Mouse (Mus musculus) heart, adult 2 months (tissue): ENCODE results near the gene Rlim. TPM values are rescaled to one million over a fixed set of nuclear protein-coding genes. Genes with fewer than 3 reads are reported as not detected.

Experiments
- DNase-seq, 2 experiments: peaks; one replicate each; pipeline ENCODE4 v3.0.0; 2021
- H3K27ac ChIP-seq: fragments of 200-600 bp; 2 replicates; pipeline ENCODE4 v1.8.1; 2022
- H3K27me3 ChIP-seq: fragments of 200-500 bp; 2 replicates; pipeline ENCODE4 v1.6.1; 2012; ENCODE audit warnings: mild to moderate bottlenecking, low read length, inconsistent platforms, mixed read lengths; ENCODE audit not compliant: control insufficient read depth, insufficient read depth
- H3K36me3 ChIP-seq: fragments of 200-500 bp; 2 replicates; pipeline ENCODE4 v1.6.1; 2012; ENCODE audit warnings: low read length, inconsistent platforms; ENCODE audit not compliant: control insufficient read depth, insufficient read depth
- H3K4me1 ChIP-seq: fragments of 200-500 bp; 2 replicates; pipeline ENCODE4 v1.6.1; 2011; ENCODE audit warnings: low read length; ENCODE audit not compliant: control insufficient read depth, insufficient read depth
- H3K4me3 ChIP-seq: fragments of 200-600 bp; 2 replicates; pipeline ENCODE4 v1.8.1; 2022
- H3K79me2 ChIP-seq: fragments of 200-500 bp; replicated peaks from 2 replicates; pipeline ENCODE4 v1.6.1; 2012; ENCODE audit warnings: mild to moderate bottlenecking, inconsistent platforms, low read length, moderate library complexity, mixed read lengths; ENCODE audit not compliant: control insufficient read depth, insufficient read depth
- H3K9ac ChIP-seq: fragments of 200-500 bp; 2 replicates; pipeline ENCODE4 v1.6.1; 2012; ENCODE audit warnings: low read depth, mild to moderate bottlenecking, control low read depth, inconsistent platforms, low read length, mixed read lengths
- CTCF ChIP-seq: fragments of 200-600 bp; IDR thresholded peaks from 2 replicates; pipeline ENCODE4 v1.8.1; 2022; ENCODE audit warnings: antibody characterized with exemption, mild to moderate bottlenecking, moderate library complexity
- EP300 ChIP-seq: fragments of 200-500 bp; IDR thresholded peaks from 2 replicates; pipeline ENCODE4 v1.6.1; 2011; ENCODE audit warnings: low read depth, low read length, control low read depth; ENCODE audit not compliant: insufficient read depth
- POLR2A ChIP-seq: fragments of 200-500 bp; IDR thresholded peaks from 2 replicates; pipeline ENCODE4 v1.6.1; 2011; ENCODE audit warnings: mild to moderate bottlenecking, low read depth, low read length, control low read depth; ENCODE audit not compliant: insufficient read depth
- WGBS: fragments of 180-500 bp; shearing (Covaris S2); methylation state at CpG from one replicate; pipeline ENCODE4 v1.1.7; 2018; 5-methylcytosine and 5-hydroxymethylcytosine counted together
- intact Hi-C: fragments of 180-260 bp; cut with DNase I; formaldehyde crosslinking; loops from one replicate; pipeline ENCODE4 v1.15.1; 2025
- polyA plus RNA-seq: library from polyadenylated mRNA; depleted of rRNA; stranded (reverse); fragments of >200 nt; gene quantifications from 2 replicates; pipeline ENCODE4 v1.2.3, GENCODE M21; 2012; rRNA removed
- total RNA-seq, 2 experiments: library from RNA; stranded (reverse); gene quantifications; 2 replicates each; pipeline ENCODE4 v1.2.3; 2021

Rlim gene
- total and polyA plus RNA-seq, 3 experiments: 4.1 to 28.0 (median 21.4) TPM

- Histone ChIP-seq H3K27me3 (no peaks in the 10 kb centered on the region), H3K4me3 (no peak overlapping the region), H3K4me1 (no peaks in the 10 kb centered on the region), H3K79me2 (no peaks in the 10 kb centered on the region), H3K27ac (no peak overlapping the region), H3K9ac (no peak overlapping the region), H3K36me3 (no peaks in the 10 kb centered on the region)
- 10% methylated on average over 3 of the region's 3 CpGs for WGBS
- intact Hi-C loops: loop anchor here (2.0 kb wide), 1 partner anchor 76 kb away; no protein-coding TSS in a partner anchor
- peak in 1 of 2 experiments; percentile 26 for DNase-seq
- TF ChIP-seq CTCF: peak; percentile 74
- no peak for TF ChIP-seq EP300
- TF ChIP-seq POLR2A: no peak
Observed at GRCm38 (mm10) chrX:103914790-103915189, 66.3 kb downstream of the Rlim start.

Other genes with a start within 250 kb of the Rlim start
- gene Slc16a2, start 159.3 kb downstream of the Rlim start, total RNA-seq: 1 to 10 TPM; 7.3 to 7.8 TPM
- gene Slc16a2, start 159.3 kb downstream of the Rlim start, polyA plus RNA-seq: 12.8 and 18.5 TPM in 2 replicates
- gene Nexmif, start 219.9 kb upstream of the Rlim start, total RNA-seq: under 1 TPM; 0.13 to 0.20 TPM
- 0.02 and 0.06 TPM in 2 replicates for gene Nexmif, start 219.9 kb upstream of the Rlim start, polyA plus RNA-seq